Mouse (Mus musculus) megakaryocyte, adult 5-6 weeks (primary cell): ENCODE results near the gene Cog7. TPM values are rescaled to one million over a fixed set of nuclear protein-coding genes. Genes with fewer than 3 reads are reported as not detected.
A peak's percentile ranks its signal among the peaks of the same experiment; 100 is the strongest.

Experiments used
- ATAC-seq: 2 replicates; pipeline ENCODE4 v1.8.0; 2016; ENCODE audit warnings: mild to moderate bottlenecking, inconsistent platforms; ENCODE audit not compliant: poor library complexity, severe bottlenecking
- total RNA-seq, 2 experiments: library from RNA; stranded (forward) in 1 of 2; stranded (reverse) in 1 of 2; fragments of 153-499, 151-499 nt in 1 of 2; fragments of 221-1000, 200-1000 nt in 1 of 2; gene quantifications; 2 replicates each; pipeline versions ENCODE4 v1.2.3 to v1.2.4; 2015 to 2017

Cog7 gene
- total RNA-seq, 2 experiments from 2014 or later = 7.6 to 7.8 TPM

- ATAC-seq = no peak
These were observed 81.6 kb downstream of the Cog7 start for GRCm38 (mm10) chr7:121899940-121900339.

GRCm38 (mm10) chr7:121899311-121899710, 82.2 kb downstream of the Cog7 start:
- ATAC-seq = peak; percentile 59; the same call in 1 of the 2 replicates

- ATAC-seq = no peak
These were observed 84.8 kb downstream of the Cog7 start for GRCm38 (mm10) chr7:121896689-121897088.

DNA sequence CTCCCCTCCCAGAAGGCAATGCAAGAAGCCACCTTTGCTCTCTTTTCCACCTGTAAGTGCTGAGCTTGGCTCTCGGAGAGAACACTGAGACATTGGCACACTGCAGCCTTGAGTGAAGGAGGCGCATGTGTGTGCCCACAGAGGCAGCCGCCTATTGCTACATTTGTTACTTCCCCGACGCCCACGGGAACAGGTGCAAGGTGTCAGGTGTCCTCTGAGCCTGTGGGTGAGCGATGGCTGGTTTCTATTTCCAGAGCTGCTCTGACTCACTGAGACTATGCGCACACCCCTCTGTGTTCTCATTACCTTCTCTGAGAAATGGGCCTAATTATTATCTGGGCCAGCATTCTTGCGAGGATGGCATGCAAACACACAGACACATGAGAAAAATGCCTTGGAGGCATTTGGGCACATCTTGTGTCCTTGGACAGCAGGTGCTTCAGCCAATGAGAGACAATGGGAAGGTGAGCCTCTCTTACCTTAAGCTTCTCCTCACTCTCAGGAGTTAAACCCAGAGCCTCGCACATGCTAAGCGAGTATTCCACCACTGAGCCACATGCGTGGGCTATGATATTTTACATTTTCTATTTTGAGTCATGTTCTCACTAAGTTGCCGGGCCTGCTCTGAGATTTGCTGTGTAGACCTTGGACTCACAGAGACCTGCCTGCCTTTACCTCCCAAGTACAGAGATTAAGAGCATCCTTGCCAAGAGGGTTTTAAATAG, 90.7 kb downstream of the Cog7 start:
- no peak for ATAC-seq

- ATAC-seq = no peak
These were observed 101.3 kb downstream of the Cog7 start for GRCm38 (mm10) chr7:121880246-121880645.

- ATAC-seq = no peak
These were observed 106.7 kb downstream of the Cog7 start for GRCm38 (mm10) chr7:121874784-121875183.

DNA sequence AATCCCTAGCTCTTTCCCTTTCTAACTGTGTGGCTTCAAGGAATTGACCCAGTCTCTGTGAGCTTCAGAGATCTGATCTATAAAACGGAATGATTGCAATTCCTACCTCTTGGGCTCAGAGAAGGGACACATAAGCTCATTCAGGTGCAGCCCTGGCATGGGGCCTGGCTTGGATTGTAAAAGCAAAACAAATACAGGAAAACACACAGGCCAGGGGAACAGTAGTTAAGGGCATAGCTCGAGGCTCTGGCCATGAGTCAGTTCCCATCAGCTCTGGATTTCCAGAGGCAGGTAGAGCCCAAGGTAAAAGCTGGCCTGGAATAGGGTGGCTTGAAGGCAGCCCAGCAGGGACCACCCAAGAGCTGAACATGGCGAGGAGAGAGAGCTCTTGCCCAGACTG, 107.5 kb downstream of the Cog7 start:
- ATAC-seq = no peak

DNA sequence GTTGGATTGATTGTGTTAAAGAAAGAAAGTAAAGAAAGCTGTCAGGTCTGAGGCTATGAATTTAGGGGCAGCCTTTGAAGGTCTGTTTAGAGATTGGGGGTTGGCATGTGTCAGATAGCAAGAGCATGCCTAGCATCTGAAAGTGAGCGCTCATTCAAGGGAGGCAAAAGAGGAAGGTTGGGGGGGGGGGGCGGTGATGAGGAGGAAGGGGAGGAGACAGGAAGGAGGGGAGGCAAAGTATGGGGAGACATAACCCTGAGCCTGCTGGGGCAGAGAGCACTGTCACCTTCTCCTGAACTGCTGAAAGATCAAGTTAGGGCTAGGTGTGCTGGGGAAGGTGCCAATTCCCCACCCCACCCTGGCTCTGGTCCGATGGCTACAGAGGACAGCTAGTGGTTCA, 109.9 kb downstream of the Cog7 start:
- no peak for ATAC-seq

DNA sequence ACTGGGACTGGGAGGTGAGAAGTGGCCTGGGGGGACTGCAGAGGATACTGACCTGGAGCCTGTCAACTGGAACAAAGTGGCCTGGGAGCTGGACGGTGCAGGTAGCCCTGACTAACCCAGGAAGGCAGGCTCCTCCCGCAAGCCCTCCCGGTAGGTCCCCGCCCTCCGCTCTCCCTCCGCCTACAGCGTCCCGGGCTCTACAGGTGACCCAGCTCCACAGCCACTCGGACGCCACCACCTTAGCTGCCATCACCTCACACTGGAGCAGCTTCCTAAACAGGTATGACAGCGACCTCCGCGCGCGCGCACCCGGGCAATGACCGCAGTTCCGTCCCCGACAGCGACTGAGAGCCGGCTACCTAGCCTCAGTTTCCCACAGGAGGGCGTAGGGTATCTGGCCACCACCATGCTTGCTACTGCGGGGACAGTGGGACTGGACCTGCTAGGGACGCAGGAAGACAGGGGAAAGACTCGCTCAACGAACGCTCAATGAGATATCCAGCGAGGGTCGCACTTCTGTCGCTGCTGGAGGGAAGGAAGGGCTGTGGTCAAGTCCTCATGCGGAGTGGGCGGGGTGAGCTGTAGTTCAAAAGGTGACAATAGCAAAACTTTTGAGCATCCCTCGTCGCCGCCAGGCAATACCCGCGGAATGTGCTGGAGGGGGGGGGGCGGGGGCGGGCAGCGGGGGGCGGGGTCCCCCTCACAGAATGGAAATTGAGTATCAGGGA, 116.5 kb downstream of the Cog7 start, which contains the start of gene Scnn1b:
TSS of gene Scnn1b (plus strand) at position 181 of the 728 bp plus-strand sequence.
- ATAC-seq = no peak

DNA sequence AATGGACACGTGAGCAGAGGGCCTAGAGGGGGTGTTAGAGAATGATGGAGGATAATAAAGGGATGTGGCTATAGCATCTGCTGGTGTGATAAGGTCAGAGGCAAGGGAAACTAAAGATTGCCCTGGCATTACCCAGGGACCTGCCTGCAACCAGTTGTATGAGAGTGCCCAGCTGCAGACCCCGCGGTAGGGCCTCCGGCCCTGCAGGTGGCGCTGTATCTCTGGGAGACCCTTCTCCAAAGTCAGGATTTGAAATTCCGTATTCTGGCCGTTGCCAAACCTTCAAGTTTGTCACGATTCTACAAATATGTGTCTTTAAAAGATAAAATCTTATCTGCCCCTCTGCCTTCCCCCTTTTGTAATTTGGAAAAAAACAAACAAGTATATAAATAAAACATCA, 122.6 kb downstream of the Cog7 start:
- ATAC-seq = no peak

GRCm38 (mm10) chr7:121857177-121857884, 124.2 kb downstream of the Cog7 start:
- no peak for ATAC-seq

- ATAC-seq = no peak
These were observed 132.9 kb downstream of the Cog7 start for GRCm38 (mm10) chr7:121848537-121849168.

DNA sequence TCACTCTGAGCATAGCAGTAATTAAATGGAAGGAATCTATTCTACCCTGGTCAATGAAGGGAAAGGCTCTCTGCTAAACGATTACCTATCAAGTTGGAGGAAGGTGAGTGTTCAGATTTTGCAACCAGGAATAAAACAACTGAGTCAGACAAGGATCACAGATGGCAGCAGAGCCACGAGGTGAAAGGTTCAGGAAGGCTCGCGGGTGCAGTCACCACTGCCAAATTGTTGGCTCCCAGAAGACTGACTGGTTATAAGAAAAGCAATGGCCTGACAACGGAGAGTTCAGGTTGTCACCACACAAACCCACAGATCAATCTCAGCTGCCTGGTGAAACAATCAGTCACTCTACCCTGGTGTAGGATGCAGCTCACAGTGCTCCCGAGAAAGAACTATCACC, 135.5 kb downstream of the Cog7 start:
- no peak for ATAC-seq

GRCm38 (mm10) chr7:121842234-121842633, 139.3 kb downstream of the Cog7 start:
- no peak for ATAC-seq

DNA sequence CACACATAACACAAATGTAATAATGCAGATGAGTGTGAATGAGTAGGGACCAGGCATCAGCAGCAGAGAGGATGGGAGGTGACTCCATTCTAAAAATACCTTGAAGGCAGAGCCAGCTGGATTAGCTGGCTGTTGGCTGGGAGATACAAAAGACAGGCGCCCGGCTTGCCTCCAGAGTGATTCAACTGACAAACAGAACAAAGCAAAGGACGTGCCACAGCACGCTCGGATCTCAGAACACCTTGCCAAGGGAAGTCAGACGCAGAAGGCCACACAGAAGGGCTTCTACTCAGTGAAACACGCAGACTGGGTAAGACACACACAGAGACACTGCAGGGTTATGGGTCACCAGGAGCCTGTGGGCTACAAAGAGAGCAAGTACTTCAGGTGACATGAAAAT, 140.7 kb downstream of the Cog7 start:
- ATAC-seq = no peak

DNA sequence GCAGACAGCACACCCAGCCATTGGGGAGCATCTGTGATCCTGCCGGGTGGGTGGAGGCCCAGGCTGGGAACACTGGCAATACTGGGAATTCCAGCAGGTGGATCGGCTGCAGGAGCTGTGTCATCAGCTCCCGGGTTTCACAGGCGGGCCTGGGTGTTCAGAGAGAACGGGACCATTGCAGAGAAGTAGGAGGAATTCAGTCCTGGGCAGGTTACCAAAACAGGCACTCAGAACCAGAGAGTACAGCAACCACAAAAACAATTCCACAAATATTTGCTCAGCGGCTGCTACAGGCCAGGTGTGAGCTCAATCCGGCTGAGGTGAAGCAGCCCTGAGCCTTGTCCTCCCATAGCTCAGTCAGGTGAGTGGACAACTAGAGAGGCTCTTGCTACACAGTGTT, 144.7 kb downstream of the Cog7 start:
- no peak for ATAC-seq

DNA sequence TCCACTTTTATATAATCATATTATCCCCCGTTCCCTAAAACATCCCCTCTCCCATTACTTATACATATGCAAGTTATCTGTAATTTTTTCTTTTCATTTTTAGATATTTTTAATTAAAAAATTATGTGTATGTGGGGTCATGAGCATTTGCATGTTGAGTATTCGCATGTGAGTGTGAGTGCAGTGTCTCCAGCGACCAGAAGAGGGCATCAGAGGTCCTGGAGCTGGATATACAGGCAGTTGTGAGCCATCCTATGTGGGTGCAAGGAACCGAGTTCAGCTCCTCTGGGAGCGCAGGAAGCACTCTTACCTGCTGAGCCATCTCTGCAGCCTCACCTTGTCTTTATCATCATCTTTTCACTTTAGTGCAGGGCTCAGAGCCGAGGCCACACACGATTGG, 146.1 kb downstream of the Cog7 start:
- no peak for ATAC-seq
